Mouse (Mus musculus) cerebellum, adult 2 months (tissue): ENCODE results near the gene Ece1. TPM values are rescaled to one million over a fixed set of nuclear protein-coding genes. Genes with fewer than 3 reads are reported as not detected.
"Not testable (repeated sequence)": the region's sequence is repeated elsewhere in the genome, so short reads cannot be mapped to it uniquely, and the experiment has no call there.

Experiments used
- DNase-seq, 2 experiments: peaks; one replicate each; pipeline ENCODE4 v3.0.0; 2021
- H3K27ac ChIP-seq: fragments of 200-500 bp; 2 replicates; pipeline ENCODE4 v1.5.1; 2012; ENCODE audit warnings: low read length, control low read depth, inconsistent platforms; ENCODE audit not compliant: insufficient read depth
- H3K27me3 ChIP-seq: fragments of 200-500 bp; 2 replicates; pipeline ENCODE4 v1.6.1; 2012; ENCODE audit warnings: inconsistent platforms, mild to moderate bottlenecking, low read length, moderate library complexity; ENCODE audit not compliant: control insufficient read depth, insufficient read depth
- H3K4me1 ChIP-seq: fragments of 200-500 bp; 2 replicates; pipeline ENCODE4 v1.6.1; 2011; ENCODE audit warnings: low read length; ENCODE audit not compliant: control insufficient read depth, insufficient read depth
- H3K4me3 ChIP-seq: fragments of 200-500 bp; replicated peaks from 2 replicates; pipeline ENCODE3; 2011; ENCODE audit warnings: mild to moderate bottlenecking, low read depth, low read length, control low read depth; ENCODE audit not compliant: insufficient read depth
- CTCF ChIP-seq: fragments of 200-500 bp; IDR thresholded peaks from 2 replicates; pipeline ENCODE4 v1.5.1; 2011; ENCODE audit warnings: low read depth, mild to moderate bottlenecking, control low read depth, low read length, moderate library complexity, borderline replicate concordance; ENCODE audit not compliant: insufficient read depth
- POLR2A ChIP-seq: fragments of 200-500 bp; IDR thresholded peaks from 2 replicates; pipeline ENCODE4 v1.6.1; 2011; ENCODE audit warnings: low read length, control low read depth, borderline replicate concordance; ENCODE audit not compliant: insufficient read depth
- WGBS: fragments of 180-500 bp; shearing (Covaris S2); methylation state at CpG from one replicate; pipeline ENCODE4 v1.1.7; 2018; 5-methylcytosine and 5-hydroxymethylcytosine counted together
- polyA plus RNA-seq: library from polyadenylated mRNA; depleted of rRNA; stranded (reverse); fragments of >200 nt; gene quantifications from 2 replicates; pipeline ENCODE4 v1.2.3, GENCODE M21; 2012

Ece1 gene
- polyA plus RNA-seq, 1 experiment: 48.5 TPM

- TF ChIP-seq POLR2A (no peak), CTCF (no peak)
- WGBS: 62% methylated on average over 5 of the region's 5 CpGs
Observed at GRCm38 (mm10) chr4:137839452-137839851, 22.6 kb upstream of the Ece1 start.

DNA sequence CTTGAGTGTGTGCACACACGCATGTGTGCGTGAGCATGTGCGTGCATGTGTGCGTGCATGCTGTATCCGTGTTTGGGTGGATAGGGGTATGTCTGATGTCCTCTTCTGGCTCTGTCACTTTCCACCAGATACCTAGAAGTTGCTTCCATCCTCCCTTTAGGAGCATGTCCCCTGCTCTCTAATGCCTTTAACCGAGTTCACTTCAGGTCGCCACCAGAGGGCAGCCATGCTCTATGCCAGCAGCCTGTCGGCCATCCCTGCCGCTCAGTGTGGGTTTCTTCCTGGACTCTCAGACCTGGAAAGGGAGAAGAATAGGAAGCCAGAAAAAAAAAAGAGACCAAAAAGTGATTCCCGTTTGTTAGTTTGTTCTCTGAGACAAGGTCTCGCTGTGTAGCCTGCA is 17.4 kb upstream of the Ece1 start:
- peaks cover 6% of the 10 kb centered on the region for H3K4me1 ChIP-seq
- TF ChIP-seq POLR2A (no peak), CTCF (peak; percentile 98)
- H3K27ac ChIP-seq: no peak overlapping the region
- DNase-seq: peak; percentile 77 to 85
- 28% methylated on average over 11 of the region's 11 CpGs for WGBS
- H3K27me3 ChIP-seq: no peaks in the 10 kb centered on the region
- no peak overlapping the region for H3K4me3 ChIP-seq

More at GRCm38 (mm10) chr4:137839452-137839851, 22.6 kb upstream of the Ece1 start:
- no peak for DNase-seq
- Histone ChIP-seq H3K27me3 (no peaks in the 10 kb centered on the region), H3K4me1 (peaks cover 14% of the 10 kb centered on the region), H3K27ac (no peak overlapping the region), H3K4me3 (no peak overlapping the region)

GRCm38 (mm10) chr4:137847651-137848050 is 14.4 kb upstream of the Ece1 start:
- not testable (repeated sequence) for H3K4me3 ChIP-seq, H3K27me3 ChIP-seq
- WGBS: 35% methylated on average over 8 of the region's 8 CpGs

DNA sequence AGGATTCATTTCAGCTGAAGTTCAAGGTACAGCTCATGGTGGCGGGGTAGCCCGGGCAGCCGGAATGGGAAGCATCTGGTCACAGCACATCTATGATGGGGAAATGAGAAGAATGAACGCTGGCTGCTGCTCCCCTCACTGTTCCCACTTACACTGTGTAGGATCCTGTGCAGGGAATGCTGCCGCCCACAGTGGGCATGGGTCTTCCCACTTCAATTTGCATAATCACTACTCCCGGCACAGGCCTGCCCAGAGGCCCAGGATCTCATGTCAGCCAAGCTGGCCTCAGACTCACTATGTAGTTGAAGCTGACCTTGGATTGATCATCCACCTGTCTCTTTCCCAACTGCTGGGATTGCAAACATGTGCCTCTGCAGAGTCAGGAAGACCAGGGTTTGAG is 11.9 kb upstream of the Ece1 start:
- Histone ChIP-seq H3K27me3 (0 out of 2 replicates have a peak, but pooled peaks cover 1% of the 10 kb centered on the region), H3K4me3 (no peak overlapping the region), H3K4me1 (peaks cover 5% of the 10 kb centered on the region), H3K27ac (no peak overlapping the region)
- 95% methylated on average over 6 of the region's 6 CpGs for WGBS
- no peak for DNase-seq
- TF ChIP-seq POLR2A (no peak), CTCF (no peak)

More at GRCm38 (mm10) chr4:137847651-137848050, 14.4 kb upstream of the Ece1 start:
- peak; percentile 47 to 58 for DNase-seq
- not testable (repeated sequence) for H3K4me1 ChIP-seq, H3K27ac ChIP-seq

- Histone ChIP-seq H3K4me1 (peaks cover 5% of the 10 kb centered on the region), H3K27me3 (0 out of 2 replicates have a peak, but pooled peaks cover 1% of the 10 kb centered on the region), H3K27ac (no peak overlapping the region), H3K4me3 (no peak overlapping the region)
- WGBS: 39% methylated on average over 2 of the region's 2 CpGs
- peak in 1 of 2 experiments; percentile 40 for DNase-seq
- TF ChIP-seq POLR2A (no peak), CTCF (peak; percentile 57; the same call in 1 of the 2 replicates)
Observed at GRCm38 (mm10) chr4:137851484-137851883, 10.6 kb upstream of the Ece1 start.

DNA sequence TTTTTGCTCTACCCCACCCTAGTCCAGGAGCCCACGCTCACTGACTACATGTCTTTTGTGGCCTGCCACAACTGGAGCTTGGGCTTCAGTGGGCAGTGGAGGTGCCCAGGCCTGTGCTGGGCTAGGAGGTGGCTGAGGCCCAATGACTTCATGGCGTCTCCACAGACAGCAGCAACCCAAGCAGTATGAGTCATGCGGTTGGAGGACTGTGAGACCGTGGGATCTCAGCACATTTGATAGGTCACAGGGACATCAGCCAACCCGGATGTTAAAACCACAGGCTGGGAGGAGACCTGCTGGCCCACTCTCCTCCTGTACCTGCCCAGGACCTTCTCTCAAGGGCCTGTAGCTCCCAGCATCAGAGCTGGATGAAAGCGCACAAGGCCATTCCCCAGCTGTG is 8.2 kb upstream of the Ece1 start:
- TF ChIP-seq CTCF (no peak), POLR2A (no peak)
- 62% methylated on average over 6 of the region's 6 CpGs for WGBS
- Histone ChIP-seq H3K27ac (no peak overlapping the region), H3K4me3 (no peak overlapping the region), H3K4me1 (no peaks in the 10 kb centered on the region), H3K27me3 (0 out of 2 replicates have a peak, but pooled peaks cover 1% of the 10 kb centered on the region)
- DNase-seq: peak in 1 of 2 experiments; percentile 56

DNA sequence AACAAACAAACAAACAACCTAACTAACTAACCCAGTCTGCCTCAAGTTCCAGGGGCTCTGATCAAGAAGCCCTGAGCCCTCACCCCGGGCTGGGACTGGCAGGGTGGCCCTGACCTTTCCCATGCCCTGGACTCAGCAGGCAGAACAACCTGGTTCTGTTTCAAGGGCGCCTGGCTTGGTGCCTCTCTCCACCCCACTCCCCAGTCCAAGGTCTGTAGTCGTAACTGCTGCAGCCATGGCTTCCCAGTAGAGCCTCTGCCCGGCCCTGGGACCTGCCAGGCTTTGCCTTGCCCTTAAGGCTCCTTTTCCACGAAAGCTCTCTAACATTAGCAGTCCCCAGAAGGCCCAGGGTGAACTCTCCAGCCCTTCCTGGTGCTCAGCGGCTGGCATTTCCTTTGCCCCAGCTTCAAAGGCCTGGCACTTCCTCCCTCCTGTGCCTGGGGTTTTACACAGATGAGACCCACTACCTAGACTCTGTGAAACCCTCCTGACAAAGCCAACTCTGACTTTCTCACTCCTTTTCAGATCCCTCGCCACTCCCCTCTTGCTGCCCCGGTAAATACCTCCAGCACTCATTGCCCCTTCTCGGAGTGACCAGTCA is 6.2 kb upstream of the Ece1 start:
- 72% methylated on average over 9 of the region's 9 CpGs for WGBS
- no peak overlapping the region for H3K4me3 ChIP-seq
- no peak for TF ChIP-seq POLR2A
- TF ChIP-seq CTCF: no peak
- 0 out of 2 replicates have a peak, but pooled peaks cover 1% of the 10 kb centered on the region for H3K27me3 ChIP-seq
- H3K27ac ChIP-seq: no peak overlapping the region
- no peak for DNase-seq
- H3K4me1 ChIP-seq: no peaks in the 10 kb centered on the region; the same call in 1 of the 2 replicates

DNA sequence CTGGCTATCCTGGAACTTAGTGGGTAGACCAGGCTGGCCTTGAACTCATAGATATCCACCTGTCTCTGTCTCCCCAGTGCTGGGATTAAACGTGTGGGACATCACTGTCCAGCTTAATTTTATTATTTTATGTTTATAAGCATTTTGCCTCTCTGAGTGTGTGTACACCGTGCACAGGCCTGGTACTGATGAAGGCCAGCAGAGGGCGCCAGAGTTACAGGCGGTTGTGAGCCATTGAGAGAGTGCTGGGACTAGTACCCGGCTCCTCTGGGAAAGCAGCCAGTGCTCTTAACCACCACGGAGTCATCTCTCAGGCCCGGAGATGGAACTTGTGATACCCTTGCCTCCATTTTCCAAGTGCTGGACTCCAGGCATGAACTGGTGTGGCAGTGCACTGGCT is 4.9 kb upstream of the Ece1 start:
- 49% methylated on average over 7 of the region's 7 CpGs for WGBS
- no peak overlapping the region for H3K27ac ChIP-seq
- peak in 1 of 2 experiments; percentile 47 for DNase-seq

More for the DNA sequence above, 4.9 kb upstream of the Ece1 start:
- no peaks in the 10 kb centered on the region for H3K27me3 ChIP-seq
- no peaks in the 10 kb centered on the region; the same call in none of the 2 replicates for H3K4me1 ChIP-seq
- no peak for TF ChIP-seq POLR2A
- peak; percentile 61 for TF ChIP-seq CTCF
- no peak overlapping the region for H3K4me3 ChIP-seq
